Mouse (Mus musculus) MEL (cell line): ENCODE measurements around the gene Tepp. TPM values are rescaled to one million over a fixed set of nuclear protein-coding genes. Genes with fewer than 3 reads are reported as not detected.

Experiments used
- DNase-seq: peaks from one replicate; pipeline ENCODE4 v3.0.0; 2011; ENCODE audit warnings: low read depth, low spot score
- H3K27ac ChIP-seq: 2 replicates; pipeline ENCODE4 v1.5.1; 2012; ENCODE audit warnings: low read depth, mild to moderate bottlenecking, control low read depth, low read length, moderate library complexity; ENCODE audit not compliant: control insufficient read depth
- H3K27me3 ChIP-seq, 2 experiments: fragments of 150-350 bp in 1 of 2; sonication (generic) in 1 of 2; 2 replicates each; pipeline ENCODE4 v1.6.1; 2012; ENCODE audit warnings: low read length in 2 of 2, mild to moderate bottlenecking in 2 of 2, improper control_type of control experiment in 1 of 2, moderate library complexity in 1 of 2; ENCODE audit not compliant: insufficient read depth in 2 of 2, control insufficient read depth in 1 of 2
- H3K36me3 ChIP-seq, 2 experiments: 2 replicates each; pipeline ENCODE4 v1.6.1; 2012 to 2014; ENCODE audit warnings: low read length in 2 of 2, improper control_type of control experiment in 1 of 2, inconsistent platforms in 1 of 2, mild to moderate bottlenecking in 1 of 2; ENCODE audit not compliant: insufficient read depth in 2 of 2, control insufficient read depth in 1 of 2
- H3K4me1 ChIP-seq, 2 experiments: fragments of 150-350 bp in 1 of 2; sonication (generic) in 1 of 2; 2 replicates each; pipeline ENCODE4 v1.6.1; 2012; ENCODE audit warnings: low read length in 2 of 2, improper control_type of control experiment in 1 of 2, mild to moderate bottlenecking in 1 of 2; ENCODE audit not compliant: insufficient read depth in 2 of 2, control insufficient read depth in 1 of 2
- H3K4me3 ChIP-seq, 2 experiments: fragments of 150-350 bp in 1 of 2; sonication (generic) in 1 of 2; 2 replicates each; pipeline ENCODE4 v1.5.1; 2012; ENCODE audit warnings: low read depth in 2 of 2, low read length in 2 of 2, mild to moderate bottlenecking in 2 of 2, moderate library complexity in 2 of 2, control low read depth in 1 of 2, improper control_type of control experiment in 1 of 2; ENCODE audit not compliant: control insufficient read depth in 1 of 2, insufficient read depth in 1 of 2
- H3K79me2 ChIP-seq: 2 replicates; pipeline ENCODE4 v1.6.1; 2012; ENCODE audit warnings: mild to moderate bottlenecking, low read length, moderate library complexity; ENCODE audit not compliant: control insufficient read depth, poor library complexity, insufficient read depth
- H3K9ac ChIP-seq: 2 replicates; pipeline ENCODE4 v1.6.1; 2012; ENCODE audit warnings: low read depth, mild to moderate bottlenecking, control low read depth, low read length, moderate library complexity; ENCODE audit not compliant: control insufficient read depth, poor library complexity, severe bottlenecking
- H3K9me3 ChIP-seq: fragments of 150-350 bp; sonication (generic); replicated peaks from 2 replicates; pipeline ENCODE4 v1.6.1; 2012; ENCODE audit warnings: mild to moderate bottlenecking, low read length, improper control_type of control experiment, moderate library complexity; ENCODE audit not compliant: insufficient read depth
- CHD1 ChIP-seq: IDR thresholded peaks from 2 replicates; pipeline ENCODE4 v1.6.1; 2012; ENCODE audit warnings: low read depth, mild to moderate bottlenecking, inconsistent platforms, low read length, improper control_type of control experiment
- CTCF ChIP-seq, 3 experiments: IDR thresholded peaks in 2 of 3; conservative IDR thresholded peaks in 1 of 3; 2 replicates each; pipeline ENCODE4 v1.5.1; 2011 to 2012; ENCODE audit warnings: low read length in 3 of 3, low read depth in 2 of 3, mild to moderate bottlenecking in 2 of 3, improper control_type of control experiment in 1 of 3, inconsistent platforms in 1 of 3, mixed read lengths in 1 of 3, moderate library complexity in 1 of 3; ENCODE audit not compliant: control insufficient read depth in 1 of 3, insufficient read depth in 1 of 3, poor library complexity in 1 of 3, severe bottlenecking in 1 of 3
- ETS1 ChIP-seq: IDR thresholded peaks from 2 replicates; pipeline ENCODE4 v1.6.1; 2012; ENCODE audit warnings: low read depth, mild to moderate bottlenecking, inconsistent platforms, low read length, improper control_type of control experiment, moderate library complexity
- HCFC1 ChIP-seq: IDR thresholded peaks from 2 replicates; pipeline ENCODE4 v1.6.1; 2012; ENCODE audit warnings: low read depth, mild to moderate bottlenecking, inconsistent platforms, low read length, improper control_type of control experiment, moderate library complexity
- MAZ ChIP-seq: IDR thresholded peaks from 2 replicates; pipeline ENCODE4 v1.6.1; 2012; ENCODE audit warnings: low read depth, mild to moderate bottlenecking, inconsistent platforms, low read length, improper control_type of control experiment
- MEF2A ChIP-seq: IDR thresholded peaks from 2 replicates; pipeline ENCODE4 v1.6.1; 2014; ENCODE audit warnings: low read depth, mild to moderate bottlenecking, inconsistent platforms, low read length, improper control_type of control experiment; ENCODE audit not compliant: poor library complexity, insufficient replicate concordance, severe bottlenecking; ENCODE audit errors: extremely low read depth
- MYB ChIP-seq: IDR thresholded peaks from 2 replicates; pipeline ENCODE4 v1.6.1; 2011; ENCODE audit warnings: mild to moderate bottlenecking, low read depth, low read length, improper control_type of control experiment
- MYC ChIP-seq: IDR thresholded peaks from 2 replicates; pipeline ENCODE4 v1.6.1; 2011; ENCODE audit warnings: low read depth, mild to moderate bottlenecking, low read length, improper control_type of control experiment, moderate library complexity
- NELFE ChIP-seq: IDR thresholded peaks from 2 replicates; pipeline ENCODE4 v1.6.1; 2011; ENCODE audit warnings: low read depth, low read length, improper control_type of control experiment
- NRF1 ChIP-seq: IDR thresholded peaks from 2 replicates; pipeline ENCODE4 v1.6.1; 2014; ENCODE audit warnings: low read depth, mild to moderate bottlenecking, inconsistent platforms, low read length, improper control_type of control experiment, moderate library complexity; ENCODE audit not compliant: poor library complexity, insufficient read depth, severe bottlenecking
- POLR2A ChIP-seq, 2 experiments: IDR thresholded peaks; 2 replicates each; pipeline ENCODE4 v1.6.1; 2011 to 2012; ENCODE audit warnings: low read length in 2 of 2, mild to moderate bottlenecking in 2 of 2, control low read depth in 1 of 2, improper control_type of control experiment in 1 of 2, low read depth in 1 of 2, moderate library complexity in 1 of 2; ENCODE audit not compliant: control insufficient read depth in 1 of 2, insufficient read depth in 1 of 2, poor library complexity in 1 of 2
- POLR2AphosphoS2 ChIP-seq: IDR thresholded peaks from 2 replicates; pipeline ENCODE4 v1.6.1; 2011; ENCODE audit warnings: low read length, improper control_type of control experiment
- SIN3A ChIP-seq: IDR thresholded peaks from 2 replicates; pipeline ENCODE4 v1.6.1; 2012; ENCODE audit warnings: low read length, improper control_type of control experiment, inconsistent platforms
- TBP ChIP-seq: IDR thresholded peaks from 2 replicates; pipeline ENCODE4 v1.8.0; 2011; ENCODE audit warnings: low read depth, low read length, improper control_type of control experiment
- TCF12 ChIP-seq: IDR thresholded peaks from 2 replicates; pipeline ENCODE4 v1.6.1; 2014; ENCODE audit warnings: low read depth, mild to moderate bottlenecking, inconsistent platforms, low read length, improper control_type of control experiment, moderate library complexity
- UBTF ChIP-seq: IDR thresholded peaks from 2 replicates; pipeline ENCODE4 v1.6.1; 2012; ENCODE audit warnings: low read depth, mild to moderate bottlenecking, inconsistent platforms, low read length, improper control_type of control experiment, moderate library complexity, borderline replicate concordance; ENCODE audit not compliant: insufficient read depth
- ZNF384 ChIP-seq: IDR thresholded peaks from 2 replicates; pipeline ENCODE4 v1.6.1; 2012; ENCODE audit warnings: low read depth, mild to moderate bottlenecking, inconsistent platforms, low read length, improper control_type of control experiment
- polyA plus RNA-seq, 2 experiments: library from polyadenylated mRNA; stranded (reverse) in 1 of 2; unstranded in 1 of 2; fragments of >175 nt in 1 of 2; fragments of >200 nt in 1 of 2; gene quantifications; 2 replicates each; pipeline versions ENCODE4 v1.2.1 to v1.2.4; 2012; ENCODE audit warnings: low replicate concordance in 2 of 2, low read depth in 1 of 2; ENCODE audit not compliant: insufficient read length in 2 of 2, insufficient read depth in 1 of 2, missing spikeins in 1 of 2
- total RNA-seq: library from RNA; depleted of rRNA; stranded (reverse); fragments of 300-350 nt; gene quantifications from 2 replicates; pipeline ENCODE4 v1.2.3, GENCODE M21; 2012

Gene Tepp
- total and polyA plus RNA-seq, 3 experiments: not detected

DNA sequence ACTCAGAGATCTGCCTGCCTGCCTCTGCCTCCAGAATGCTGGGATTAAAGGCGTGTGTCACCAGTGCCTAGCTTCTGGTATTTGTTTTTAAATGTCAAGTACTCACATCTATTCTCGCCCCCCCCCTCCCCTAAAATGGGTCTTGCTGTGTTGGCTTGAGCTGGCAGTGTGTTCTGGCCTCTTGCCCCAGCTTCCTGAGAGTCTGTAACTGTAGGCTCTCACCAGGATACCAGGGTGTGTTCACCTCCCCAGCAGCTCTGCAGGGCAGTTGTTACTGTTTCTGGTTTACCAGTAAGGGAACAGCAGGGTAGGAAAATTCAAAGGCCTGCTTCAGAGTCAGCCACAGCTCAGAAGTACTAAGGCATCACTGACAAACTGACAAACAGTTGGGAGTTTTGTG is 37.5 kb upstream of the Tepp start:
- no peak overlapping the region for H3K4me3 ChIP-seq
- H3K9me3 ChIP-seq: no peaks in the 10 kb centered on the region
- no peak overlapping the region for H3K27ac ChIP-seq
- TF ChIP-seq UBTF (no peak), ZNF384 (no peak), MYC (no peak), POLR2A (IDR thresholded peaks at IDR 0.05; ENCODE audit: control insufficient read depth in 1 of 2, insufficient read depth in 1 of 2, low read depth in 1 of 2, low read length in 2 of 2, poor library complexity in 1 of 2) (no peak), NRF1 (no peak), HCFC1 (no peak), SIN3A (no peak)
- no peak overlapping the region for H3K9ac ChIP-seq
- H3K4me1 ChIP-seq: no peaks in the 10 kb centered on the region; a peak in 1 of 4 replicates
- H3K36me3 ChIP-seq: no peaks in the 10 kb centered on the region
- no peak for DNase-seq
- 0 out of 4 replicates have a peak, but pooled peaks cover 0 to 1% of the 10 kb centered on the region in 2 experiments for H3K27me3 ChIP-seq
- H3K79me2 ChIP-seq: no peaks in the 10 kb centered on the region

DNA sequence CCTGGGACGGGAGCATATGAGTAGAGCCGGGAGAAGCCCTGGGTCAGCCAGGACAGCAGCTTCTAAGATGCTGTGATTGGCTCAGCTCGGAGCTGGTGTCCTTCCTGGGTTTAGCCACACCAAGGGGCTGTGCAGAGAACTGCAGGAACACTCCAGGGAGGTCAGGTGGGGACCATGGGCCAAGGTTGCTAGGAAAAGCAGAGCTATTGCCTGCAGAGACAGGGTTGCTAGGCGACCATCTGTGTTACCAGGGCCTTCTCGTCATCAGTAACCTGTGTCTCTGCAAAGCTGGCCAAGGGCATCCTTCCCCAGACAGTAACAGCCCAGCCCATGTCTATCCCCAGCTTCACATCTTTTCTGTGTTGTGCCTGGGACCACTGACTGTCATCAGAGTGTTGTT is 28.9 kb upstream of the Tepp start:
- Histone ChIP-seq H3K79me2 (no peaks in the 10 kb centered on the region), H3K27me3 (peaks cover 0 to under 1% of the 10 kb centered on the region in 2 experiments; a peak in 2 of 4 replicates), H3K9me3 (no peaks in the 10 kb centered on the region), H3K27ac (no peak overlapping the region), H3K4me3 (no peak overlapping the region), H3K4me1 (no peaks in the 10 kb centered on the region), H3K9ac (no peak overlapping the region), H3K36me3 (no peaks in the 10 kb centered on the region)
- TF ChIP-seq POLR2AphosphoS2 (no peak), ETS1 (no peak), TBP (no peak), NELFE (no peak), TCF12 (no peak), MAZ (no peak), UBTF (no peak), CTCF (IDR thresholded peaks at IDR 0.05 in 2 of 3, conservative IDR thresholded peaks at IDR 0.05 in 1 of 3; ENCODE audit: control insufficient read depth in 1 of 3, insufficient read depth in 1 of 3, low read depth in 2 of 3, low read length in 3 of 3, poor library complexity in 1 of 3, severe bottlenecking in 1 of 3) (no peak), MYB (no peak), CHD1 (no peak), NRF1 (no peak), MEF2A (no peak)
- no peak for DNase-seq
